Mouse (Mus musculus) urinary bladder, adult 2 months (tissue): Measurements from ENCODE around the gene Slc22a1. TPM values are rescaled to one million over a fixed set of nuclear protein-coding genes. Genes with fewer than 3 reads are reported as not detected.

Source experiments
- DNase-seq: peaks from one replicate; pipeline ENCODE4 v3.0.0; 2022; ENCODE audit warnings: low spot score
- polyA plus RNA-seq: library from polyadenylated mRNA; depleted of rRNA; stranded (reverse); fragments of >200 nt; gene quantifications from 2 replicates; pipeline ENCODE4 v1.2.3, GENCODE M21; 2012; rRNA removed

The Slc22a1 gene
- polyA plus RNA-seq, 1 experiment = 3.5 TPM

DNA sequence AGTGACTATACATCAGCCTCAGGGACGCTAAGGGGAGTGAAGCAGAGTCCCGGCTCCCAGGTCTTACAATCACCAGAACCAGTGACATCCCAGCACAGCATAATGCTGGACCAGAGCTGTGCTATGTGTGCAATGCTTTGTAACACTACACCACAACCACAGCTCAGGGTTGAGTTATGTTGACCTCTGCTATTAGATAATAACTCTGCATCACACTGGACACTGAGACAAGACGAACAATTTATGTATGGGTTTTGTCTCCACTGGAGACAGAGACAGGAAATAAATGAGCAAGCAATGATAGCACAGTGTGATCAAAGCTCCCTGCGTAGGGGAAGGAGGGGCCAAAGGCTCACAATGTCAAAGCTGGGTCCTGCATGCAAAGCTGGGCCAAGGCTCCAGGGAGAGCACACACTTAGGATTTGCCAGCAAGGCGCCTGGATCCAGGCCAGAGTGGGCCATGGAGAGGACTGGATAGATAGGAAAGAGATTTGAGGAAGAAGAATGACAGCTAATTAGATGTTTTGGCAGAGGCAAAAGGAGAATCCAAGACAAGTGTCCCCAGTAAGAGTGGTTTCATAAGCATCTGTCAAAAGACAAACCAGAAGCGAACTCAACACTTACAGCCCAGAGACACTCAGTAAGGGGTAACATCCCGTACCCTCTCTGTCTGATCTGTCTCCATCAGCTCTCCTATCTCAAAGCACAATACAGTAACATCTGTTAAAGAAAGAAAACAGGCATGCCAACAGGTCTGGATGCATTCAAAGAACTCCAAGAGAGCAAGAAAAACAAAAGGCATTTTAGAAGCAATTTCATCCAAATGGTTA lies 43.6 kb downstream of the Slc22a1 start:
- no peak for DNase-seq

DNA sequence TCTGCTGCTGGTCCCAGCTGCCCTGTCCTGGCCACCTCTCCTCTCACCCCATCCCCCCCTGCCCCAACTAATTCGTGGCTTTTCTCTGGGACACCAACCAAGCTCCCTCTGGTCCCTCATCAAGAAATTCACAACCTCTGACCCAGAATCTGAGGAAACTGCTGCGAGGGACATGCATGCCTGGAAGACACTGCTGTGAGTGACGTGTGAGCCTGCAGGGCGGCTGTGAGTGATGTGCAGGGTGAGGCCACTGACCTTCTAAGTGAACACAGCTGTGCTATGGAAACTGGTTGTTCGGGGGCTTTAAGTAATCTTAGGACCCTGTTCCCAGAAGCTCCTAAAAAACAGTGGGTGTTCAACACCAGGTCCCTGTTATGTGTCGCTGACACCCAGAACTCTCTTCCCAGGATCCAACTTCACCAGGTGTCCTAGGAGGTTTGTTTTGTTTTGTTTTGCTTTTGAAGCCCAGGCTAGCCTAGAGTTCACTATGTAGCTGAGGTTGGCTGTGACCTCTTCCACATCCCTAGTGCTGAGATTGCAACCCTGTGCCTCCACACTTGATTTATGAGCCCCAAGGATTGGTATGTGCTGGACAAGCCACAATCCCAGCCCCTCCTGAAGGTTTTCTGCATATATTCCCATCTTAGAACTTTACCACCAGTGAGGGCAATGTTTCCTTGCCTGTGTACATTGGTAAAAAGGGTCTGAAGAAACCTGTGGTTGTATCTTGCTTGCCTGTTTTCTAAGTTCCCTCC lies 44.5 kb downstream of the Slc22a1 start:
- DNase-seq = no peak

DNA sequence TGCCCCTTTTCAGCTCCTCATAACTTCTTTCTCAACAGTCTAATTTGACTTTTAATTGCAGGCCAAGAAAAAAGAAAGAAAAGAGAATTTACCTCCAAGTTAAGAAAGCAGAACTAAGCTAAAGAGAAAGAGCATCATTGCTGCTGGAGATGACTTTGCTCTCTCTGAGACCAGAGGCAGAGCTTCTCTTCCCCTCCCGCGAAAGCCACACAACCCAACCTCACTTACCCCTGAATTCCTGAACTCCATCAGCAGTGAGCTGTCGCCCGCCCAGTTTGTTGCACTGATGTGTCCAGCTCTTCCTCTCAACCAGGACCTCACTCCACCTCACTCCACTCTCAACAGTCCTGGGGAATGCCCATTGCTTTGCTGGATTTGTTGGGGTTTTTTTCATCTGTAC lies 47.6 kb downstream of the Slc22a1 start:
- DNase-seq = no peak

DNA sequence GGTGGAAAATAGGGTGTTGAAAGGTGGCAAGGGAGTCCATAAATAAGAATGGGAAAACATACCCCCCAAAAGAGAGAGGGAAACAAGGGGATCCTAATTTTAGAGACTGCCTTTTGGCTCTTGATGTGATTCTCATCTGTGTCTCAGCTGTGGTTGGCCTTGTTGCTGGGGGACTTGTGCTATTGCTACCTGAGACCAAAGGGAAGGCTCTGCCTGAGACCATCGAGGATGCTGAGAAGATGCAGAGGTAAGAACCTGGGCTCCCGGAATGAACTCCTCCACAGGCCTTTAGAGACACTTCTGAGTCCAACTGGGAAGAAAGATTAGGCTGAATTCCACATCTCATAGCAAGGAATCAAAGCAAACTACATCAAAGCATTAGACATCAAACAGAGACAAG lies 56.0 kb downstream of the Slc22a1 start:
- no peak for DNase-seq

DNA sequence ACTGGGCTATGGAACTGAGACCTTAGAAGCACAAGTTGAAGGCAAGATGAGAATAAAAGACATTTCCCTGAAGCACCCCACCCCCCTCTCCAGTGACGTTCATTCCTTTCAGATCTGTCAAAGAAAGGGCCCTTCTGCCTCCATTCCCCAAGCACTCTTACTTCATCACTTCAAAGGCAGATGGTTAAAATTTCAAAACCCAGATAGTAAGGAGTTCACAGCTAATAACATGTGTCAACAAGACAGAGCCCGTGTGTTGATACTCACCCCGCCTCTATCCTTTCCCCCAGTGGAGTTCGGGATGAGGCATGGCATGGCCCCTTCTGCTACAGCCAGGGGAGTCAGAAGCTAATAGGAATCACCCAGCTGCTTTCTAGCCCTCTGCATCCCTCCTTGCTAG lies 60.2 kb downstream of the Slc22a1 start:
- no peak for DNase-seq

DNA sequence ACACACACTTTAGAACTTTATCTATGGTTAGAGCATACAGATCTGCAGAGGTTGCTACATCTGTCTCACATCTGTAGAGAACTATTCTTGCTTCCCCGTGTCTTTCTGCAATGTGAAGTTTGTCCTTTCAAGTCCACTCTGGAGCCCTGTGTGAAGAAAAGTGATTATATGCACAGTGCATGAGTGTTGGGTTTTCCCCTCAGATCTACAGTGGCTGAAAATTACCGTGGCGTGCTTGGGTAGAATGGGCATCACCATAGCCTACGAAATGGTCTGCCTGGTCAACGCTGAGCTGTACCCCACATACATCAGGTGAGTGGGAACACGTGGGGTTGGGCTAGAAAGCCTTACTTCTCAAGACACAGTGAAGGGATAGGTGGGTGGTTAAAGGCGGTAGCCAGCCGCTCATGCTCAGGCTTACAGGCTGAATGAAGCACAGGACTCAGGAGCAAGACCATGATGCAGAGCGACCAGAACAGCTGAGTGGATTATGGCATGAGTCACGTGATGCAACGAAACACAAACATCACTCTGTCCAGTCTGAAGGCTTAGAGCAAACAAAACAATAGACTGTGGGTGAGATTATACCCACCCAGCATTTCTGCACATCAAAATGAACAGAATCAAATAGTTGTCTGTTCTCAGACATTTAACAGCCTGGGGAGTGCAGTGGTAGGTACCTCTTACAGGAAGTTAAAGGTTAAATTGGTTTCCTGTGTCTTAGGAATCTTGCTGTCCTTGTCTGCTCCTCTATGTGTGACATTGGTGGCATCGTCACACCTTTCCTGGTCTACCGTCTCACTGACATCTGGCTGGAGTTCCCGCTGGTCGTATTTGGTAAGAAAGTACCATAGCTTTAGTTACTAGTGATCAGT lies 60.9 kb downstream of the Slc22a1 start:
- DNase-seq = no peak

DNA sequence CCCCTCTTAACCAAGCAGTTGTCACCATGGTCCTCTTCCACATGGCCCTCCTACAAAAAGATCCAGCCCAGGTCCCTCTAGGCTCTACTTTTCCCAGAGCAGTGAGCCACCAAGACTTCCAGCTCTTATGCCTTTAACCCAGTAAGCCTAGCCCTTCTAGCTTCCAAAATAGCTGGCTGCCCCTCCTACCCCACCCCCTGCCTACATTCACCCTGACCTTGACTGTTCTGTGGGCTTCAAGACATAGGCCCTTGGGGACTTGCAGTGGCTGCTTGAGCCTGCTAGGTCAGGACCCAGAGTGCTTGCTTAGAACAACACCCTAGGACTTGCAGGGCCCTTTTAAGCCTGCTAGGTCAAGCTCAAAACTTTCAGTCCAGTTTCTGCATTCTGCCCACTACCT lies 68.4 kb downstream of the Slc22a1 start:
- no peak for DNase-seq

DNA sequence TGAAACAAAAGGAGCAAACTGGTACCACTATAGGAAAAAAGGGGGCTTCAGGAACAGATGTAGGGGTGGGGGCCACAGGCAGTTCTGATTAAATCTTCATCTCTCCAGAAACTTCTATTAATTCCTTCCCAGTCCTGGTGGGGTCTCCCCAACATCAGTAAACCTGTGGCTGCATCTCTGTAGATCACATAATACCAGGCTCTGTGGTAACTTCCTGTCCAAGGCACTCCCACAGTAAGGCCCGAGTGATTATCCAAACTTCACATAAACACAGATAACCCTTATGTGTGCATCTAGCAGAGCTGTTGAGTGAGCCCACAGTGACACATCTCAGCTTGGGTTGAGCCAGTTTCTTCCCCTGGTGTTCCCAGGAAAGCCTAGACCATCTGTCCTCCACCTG lies 69.0 kb downstream of the Slc22a1 start:
- DNase-seq = no peak

Other genes with a start within 250 kb of the Slc22a1 start
- 0.74 and 1.1 TPM in 2 replicates for gene Slc22a3, start 168.1 kb downstream of the Slc22a1 start, polyA plus RNA-seq
- gene Slc22a2, start 91.7 kb downstream of the Slc22a1 start, polyA plus RNA-seq = 0.04 TPM in 1 of 2 replicates, not detected in the other
- gene Igf2r, start 93.8 kb upstream of the Slc22a1 start, polyA plus RNA-seq = 35.4 and 51.7 TPM in 2 replicates
- gene Mas1, start 192.3 kb upstream of the Slc22a1 start, polyA plus RNA-seq = 0.33 and 0.38 TPM in 2 replicates
- gene Mrgprh, start 200.2 kb upstream of the Slc22a1 start, polyA plus RNA-seq = 0.30 and 0.41 TPM in 2 replicates
- gene Pnldc1, start 234.4 kb upstream of the Slc22a1 start, polyA plus RNA-seq = 0.60 and 1.3 TPM in 2 replicates
- 152 and 176 TPM in 2 replicates for gene Tcp1, start 239.9 kb upstream of the Slc22a1 start, polyA plus RNA-seq
- gene Mrpl18, start 240.5 kb upstream of the Slc22a1 start, polyA plus RNA-seq = 57.0 and 59.1 TPM in 2 replicates